Mouse (Mus musculus) myocyte (in vitro differentiated cells): ENCODE data around the gene Arsk. TPM values are rescaled to one million over a fixed set of nuclear protein-coding genes. Genes with fewer than 3 reads are reported as not detected.

Experiments
- H3K27me3 ChIP-seq: one replicate; pipeline ENCODE4 v1.6.1; 2011; ENCODE audit not compliant: control insufficient read depth, insufficient read depth, insufficient read length
- H3K36me3 ChIP-seq: one replicate; pipeline ENCODE4 v1.6.1; 2011; ENCODE audit not compliant: control insufficient read depth, insufficient read depth
- H3K4me2 ChIP-seq: one replicate; pipeline ENCODE4 v1.6.1; 2011; ENCODE audit warnings: low read depth, control low read depth
- H3K4me3 ChIP-seq: one replicate; pipeline ENCODE4 v1.5.1; 2011; ENCODE audit warnings: mild to moderate bottlenecking, control low read depth, moderate library complexity
- H3K79me2 ChIP-seq: one replicate; pipeline ENCODE4 v1.6.1; 2011; ENCODE audit not compliant: control insufficient read depth, insufficient read depth
- H3ac ChIP-seq: one replicate; pipeline ENCODE4 v1.6.1; 2011; ENCODE audit not compliant: control insufficient read depth, insufficient read length
- CEBPB ChIP-seq: IDR thresholded peaks from 2 replicates; pipeline ENCODE4 v1.6.1; 2011; ENCODE audit warnings: mild to moderate bottlenecking, moderate library complexity; ENCODE audit not compliant: poor library complexity, insufficient read depth, severe bottlenecking
- E2F4 ChIP-seq: IDR thresholded peaks from one replicate; pipeline ENCODE4 v1.6.1; 2011; ENCODE audit warnings: mild to moderate bottlenecking, control low read depth, moderate library complexity; ENCODE audit not compliant: insufficient read depth
- MAX ChIP-seq: IDR thresholded peaks from one replicate; pipeline ENCODE4 v1.6.1; 2011; ENCODE audit warnings: low read depth, mild to moderate bottlenecking, control low read depth
- MYOD1 ChIP-seq, 3 experiments: IDR thresholded peaks; one replicate each; pipeline ENCODE4 v1.6.1; 2011; ENCODE audit warnings: control low read depth in 2 of 3, low read depth in 2 of 3, mild to moderate bottlenecking in 2 of 3, moderate library complexity in 1 of 3; ENCODE audit not compliant: insufficient read length in 2 of 3, control insufficient read depth in 1 of 3
- MYOG ChIP-seq, 3 experiments: IDR thresholded peaks; one replicate each; pipeline ENCODE4 v1.6.1; 2011; ENCODE audit warnings: control low read depth in 2 of 3, low read depth in 2 of 3, mild to moderate bottlenecking in 2 of 3; ENCODE audit not compliant: insufficient read length in 2 of 3, control insufficient read depth in 1 of 3, insufficient read depth in 1 of 3
- POLR2A ChIP-seq: IDR thresholded peaks from one replicate; pipeline ENCODE4 v1.6.1; 2011; ENCODE audit warnings: low read depth, mild to moderate bottlenecking, control low read depth, moderate library complexity; ENCODE audit not compliant: insufficient read length
- POLR2AphosphoS2 ChIP-seq: IDR thresholded peaks from one replicate; pipeline ENCODE4 v1.6.1; 2011; ENCODE audit warnings: low read depth, control low read depth; ENCODE audit not compliant: insufficient read length
- REST ChIP-seq: IDR thresholded peaks from one replicate; pipeline ENCODE4 v1.6.1; 2011; ENCODE audit warnings: mild to moderate bottlenecking, control low read depth, moderate library complexity; ENCODE audit not compliant: insufficient read depth, insufficient read length
- SRF ChIP-seq: IDR thresholded peaks from one replicate; pipeline ENCODE4 v1.6.1; 2011; ENCODE audit warnings: low read depth; ENCODE audit not compliant: control insufficient read depth, insufficient read length
- TCF12 ChIP-seq: IDR thresholded peaks from one replicate; pipeline ENCODE4 v1.6.1; 2011; ENCODE audit warnings: mild to moderate bottlenecking, control low read depth; ENCODE audit not compliant: poor library complexity, insufficient read depth, severe bottlenecking
- TCF3 ChIP-seq: IDR thresholded peaks from one replicate; pipeline ENCODE4 v1.6.1; 2011; ENCODE audit warnings: low read depth, control low read depth; ENCODE audit not compliant: insufficient read length
- USF1 ChIP-seq: IDR thresholded peaks from one replicate; pipeline ENCODE4 v1.6.1; 2011; ENCODE audit warnings: low read depth, mild to moderate bottlenecking, control low read depth, moderate library complexity
- polyA plus RNA-seq: library from polyadenylated mRNA; unstranded; fragments of >200 nt; fragmentation: generic; extraction: Trizol; gene quantifications from one replicate; pipeline ENCODE4 v1.2.1, GENCODE M21; 2012; ENCODE audit warnings: missing spikeins

Gene Arsk
- polyA plus RNA-seq, 1 experiment, result 2.4 TPM

- H3K36me3 ChIP-seq, result no peaks in the 10 kb centered on the region
- H3K27me3 ChIP-seq, result no peaks in the 10 kb centered on the region
- H3K4me2 ChIP-seq, result no peak overlapping the region
- no peak for TF ChIP-seq E2F4
- no peak for TF ChIP-seq MAX
- TF ChIP-seq POLR2A, result no peak
- no peak for TF ChIP-seq TCF12
- no peak for TF ChIP-seq MYOD1 (IDR thresholded peaks at IDR 0.05; ENCODE audit: control insufficient read depth in 1 of 3, insufficient read length in 2 of 3, low read depth in 2 of 3)
- no peak for TF ChIP-seq TCF3
- TF ChIP-seq POLR2AphosphoS2, result no peak
- TF ChIP-seq USF1, result no peak
- no peak for TF ChIP-seq SRF
- no peak for TF ChIP-seq MYOG (IDR thresholded peaks at IDR 0.05; ENCODE audit: control insufficient read depth in 1 of 3, insufficient read depth in 1 of 3, insufficient read length in 2 of 3, low read depth in 2 of 3)
- TF ChIP-seq REST, result no peak
- TF ChIP-seq CEBPB, result no peak
- H3K4me3 ChIP-seq, result no peak overlapping the region
- no peaks in the 10 kb centered on the region for H3K79me2 ChIP-seq
- H3ac ChIP-seq, result no peak overlapping the region
Measured at GRCm38 (mm10) chr13:76044971-76045370, 53.5 kb downstream of the Arsk start.

GRCm38 (mm10) chr13:76042455-76042854, 56.0 kb downstream of the Arsk start:
- H3ac ChIP-seq, result no peak overlapping the region
- H3K79me2 ChIP-seq, result no peaks in the 10 kb centered on the region
- H3K27me3 ChIP-seq, result no peaks in the 10 kb centered on the region
- no peak overlapping the region for H3K4me3 ChIP-seq
- H3K4me2 ChIP-seq, result no peak overlapping the region
- no peaks in the 10 kb centered on the region for H3K36me3 ChIP-seq
- no peak for TF ChIP-seq POLR2A
- TF ChIP-seq POLR2AphosphoS2, result no peak
- TF ChIP-seq MYOG (IDR thresholded peaks at IDR 0.05; ENCODE audit: control insufficient read depth in 1 of 3, insufficient read depth in 1 of 3, insufficient read length in 2 of 3, low read depth in 2 of 3), result no peak
- no peak for TF ChIP-seq MYOD1 (IDR thresholded peaks at IDR 0.05; ENCODE audit: control insufficient read depth in 1 of 3, insufficient read length in 2 of 3, low read depth in 2 of 3)
- no peak for TF ChIP-seq CEBPB
- TF ChIP-seq TCF12, result no peak
- TF ChIP-seq SRF, result no peak
- no peak for TF ChIP-seq E2F4
- no peak for TF ChIP-seq REST
- TF ChIP-seq TCF3, result no peak
- no peak for TF ChIP-seq MAX
- TF ChIP-seq USF1, result no peak

GRCm38 (mm10) chr13:76024588-76024987, 73.9 kb downstream of the Arsk start:
- TF ChIP-seq MAX (no peak), SRF (no peak), MYOG (IDR thresholded peaks at IDR 0.05; ENCODE audit: control insufficient read depth in 1 of 3, insufficient read depth in 1 of 3, insufficient read length in 2 of 3, low read depth in 2 of 3) (no peak)
- Histone ChIP-seq H3K79me2 (no peaks in the 10 kb centered on the region), H3K36me3 (no peaks in the 10 kb centered on the region), H3K27me3 (no peaks in the 10 kb centered on the region), H3K4me3 (no peak overlapping the region), H3K4me2 (no peak overlapping the region), H3ac (no peak overlapping the region)

- Histone ChIP-seq H3K79me2 (peaks cover 6% of the 10 kb centered on the region), H3K36me3 (no peaks in the 10 kb centered on the region), H3K4me2 (no peak overlapping the region), H3ac (no peak overlapping the region), H3K27me3 (no peaks in the 10 kb centered on the region), H3K4me3 (no peak overlapping the region)
- TF ChIP-seq POLR2AphosphoS2 (no peak), E2F4 (no peak), MYOD1 (IDR thresholded peaks at IDR 0.05; ENCODE audit: control insufficient read depth in 1 of 3, insufficient read length in 2 of 3, low read depth in 2 of 3) (no peak), REST (no peak), USF1 (no peak), SRF (no peak), MAX (no peak), POLR2A (no peak), TCF12 (no peak), TCF3 (no peak), MYOG (IDR thresholded peaks at IDR 0.05; ENCODE audit: control insufficient read depth in 1 of 3, insufficient read depth in 1 of 3, insufficient read length in 2 of 3, low read depth in 2 of 3) (no peak), CEBPB (no peak)
Measured at GRCm38 (mm10) chr13:76021782-76022181, 76.7 kb downstream of the Arsk start.

GRCm38 (mm10) chr13:76018844-76019400, 79.5 kb downstream of the Arsk start:
- Histone ChIP-seq H3K36me3 (no peaks in the 10 kb centered on the region), H3K27me3 (no peaks in the 10 kb centered on the region), H3K4me2 (peak overlapping the region; percentile 37), H3ac (peak overlapping the region; percentile 48), H3K4me3 (peak overlapping the region; percentile 68), H3K79me2 (peaks cover 6% of the 10 kb centered on the region)
- no peak for TF ChIP-seq POLR2AphosphoS2
- TF ChIP-seq E2F4, result no peak
- TF ChIP-seq TCF12, result no peak
- TF ChIP-seq REST, result no peak
- TF ChIP-seq TCF3, result no peak
- no peak for TF ChIP-seq USF1
- no peak for TF ChIP-seq CEBPB
- TF ChIP-seq MYOG (IDR thresholded peaks at IDR 0.05; ENCODE audit: control insufficient read depth in 1 of 3, insufficient read depth in 1 of 3, insufficient read length in 2 of 3, low read depth in 2 of 3), result no peak
